Mouse (Mus musculus): ENCODE data around the gene Gpcpd1. TPM values are rescaled to one million over a fixed set of nuclear protein-coding genes. Genes with fewer than 3 reads are reported as not detected.
"Not testable (repeated sequence)": the region's sequence is repeated elsewhere in the genome, so short reads cannot be mapped to it uniquely, and the experiment has no call there.

The Gpcpd1 gene
- polyA plus RNA-seq, 1 experiment from 2014 or later = 68.4 TPM

DNA sequence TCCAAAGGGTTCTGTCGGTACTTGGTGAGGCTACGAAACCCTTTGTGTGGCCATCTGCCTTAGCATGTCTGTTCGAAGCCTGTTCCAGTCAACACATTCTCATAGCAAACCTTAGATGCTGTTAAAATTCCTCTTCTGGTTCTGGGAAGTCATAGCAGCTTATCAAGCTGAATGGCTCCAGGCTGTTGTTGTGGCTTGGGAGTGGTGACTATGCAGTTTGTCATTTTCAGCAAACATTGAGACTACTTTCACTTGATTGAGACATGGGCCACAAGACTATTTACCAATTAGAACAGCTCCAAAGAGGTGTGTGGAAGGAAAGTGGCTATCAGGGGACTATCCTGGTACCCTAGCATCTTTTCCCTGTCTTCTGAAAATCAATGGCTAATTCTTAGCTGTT lies 4.6 kb upstream of the Gpcpd1 start:
- no peaks in the 10 kb centered on the region for H3K36me3 ChIP-seq (ENCODE audit: control insufficient read depth, insufficient read depth, low read length)
- no peak overlapping the region for H3K4me2 ChIP-seq (ENCODE audit: low read length)
- H3K9me3 ChIP-seq (ENCODE audit: control insufficient read depth, low read length) = no peaks in the 10 kb centered on the region
- no peak overlapping the region for H3K4me3 ChIP-seq (ENCODE audit: low read length)
- ATAC-seq = no peak
- no peaks in the 10 kb centered on the region for H3K27me3 ChIP-seq (replicated peaks; ENCODE audit: control insufficient read depth, insufficient read depth, low read length)
- no peak overlapping the region for H3K27ac ChIP-seq (ENCODE audit: low read depth, low read length)
- 89% methylated on average over 3 of the region's 3 CpGs for WGBS
- H3K9ac ChIP-seq (ENCODE audit: low read depth, low read length) = no peak overlapping the region
- H3K4me1 ChIP-seq (ENCODE audit: control insufficient read depth, insufficient read depth, low read depth, low read length) = no peaks in the 10 kb centered on the region

DNA sequence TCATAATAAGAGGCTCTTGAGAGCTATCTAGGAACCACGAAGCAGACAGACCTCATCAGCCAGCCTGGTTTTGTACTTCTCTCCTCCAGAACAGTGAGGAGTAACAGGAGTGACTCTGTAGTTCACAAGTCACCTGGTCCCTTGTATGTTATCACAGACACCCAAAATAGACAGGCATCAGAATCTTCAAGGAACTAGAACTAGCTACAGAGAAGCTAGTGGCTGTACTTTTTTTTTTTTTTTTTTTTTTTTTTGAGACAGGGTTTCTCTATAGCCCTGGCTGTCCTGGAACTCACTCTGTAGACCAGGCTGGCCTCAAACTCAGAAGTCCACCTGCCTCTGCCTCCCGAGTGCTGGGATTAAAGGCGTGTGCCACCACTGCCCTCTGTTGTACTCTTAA lies 4.0 kb upstream of the Gpcpd1 start:
- 88% methylated on average over 3 of the region's 3 CpGs for WGBS
- not testable (repeated sequence) for H3K4me3 ChIP-seq (ENCODE audit: low read length); ATAC-seq; H3K4me1 ChIP-seq (ENCODE audit: control insufficient read depth, insufficient read depth, low read depth, low read length); H3K4me2 ChIP-seq (ENCODE audit: low read length); H3K36me3 ChIP-seq (ENCODE audit: control insufficient read depth, insufficient read depth, low read length); H3K27ac ChIP-seq (ENCODE audit: low read depth, low read length); H3K27me3 ChIP-seq (replicated peaks; ENCODE audit: control insufficient read depth, insufficient read depth, low read length); H3K9me3 ChIP-seq (ENCODE audit: control insufficient read depth, low read length); H3K9ac ChIP-seq (ENCODE audit: low read depth, low read length)

DNA sequence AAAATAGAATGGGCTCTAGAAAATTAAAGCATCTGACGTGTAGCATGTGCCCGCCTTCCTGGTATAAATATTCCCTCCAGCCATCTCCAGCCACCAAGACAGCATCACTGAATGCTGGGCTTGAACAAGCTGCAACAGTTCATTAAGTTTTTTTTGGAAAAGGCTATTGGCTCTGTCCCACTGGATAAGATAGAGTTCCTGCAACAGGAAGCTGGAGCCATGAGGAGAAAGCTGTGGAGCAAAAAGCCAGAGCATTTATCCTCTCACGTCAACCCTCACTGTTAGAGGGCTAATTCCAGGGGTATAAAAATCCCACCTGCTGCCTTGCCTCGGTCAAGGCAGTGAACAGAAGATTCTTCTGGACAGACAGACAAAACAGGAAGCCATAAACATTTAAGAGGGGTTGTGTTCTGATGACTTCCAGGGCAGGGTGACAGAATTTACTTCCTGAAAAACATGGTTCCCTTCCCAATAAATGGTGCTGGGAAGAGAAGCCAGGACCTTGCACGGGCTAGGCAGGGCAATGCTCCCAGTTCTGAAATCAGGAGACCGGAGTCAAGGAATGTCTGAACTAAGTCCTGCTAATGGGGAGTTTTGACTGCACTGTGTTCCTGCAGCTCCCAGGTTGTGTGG lies 2.5 kb upstream of the Gpcpd1 start:
- H3K4me3 ChIP-seq (ENCODE audit: low read length) = no peak overlapping the region
- 80% methylated on average over 6 of the region's 6 CpGs for WGBS
- ATAC-seq = no peak
- no peaks in the 10 kb centered on the region for H3K9me3 ChIP-seq (ENCODE audit: control insufficient read depth, low read length)
- H3K27ac ChIP-seq (ENCODE audit: low read depth, low read length) = no peak overlapping the region
- no peaks in the 10 kb centered on the region for H3K36me3 ChIP-seq (ENCODE audit: control insufficient read depth, insufficient read depth, low read length)
- H3K4me1 ChIP-seq (ENCODE audit: control insufficient read depth, insufficient read depth, low read depth, low read length) = no peaks in the 10 kb centered on the region
- H3K4me2 ChIP-seq (ENCODE audit: low read length) = no peak overlapping the region
- no peaks in the 10 kb centered on the region for H3K27me3 ChIP-seq (replicated peaks; ENCODE audit: control insufficient read depth, insufficient read depth, low read length)
- no peak overlapping the region for H3K9ac ChIP-seq (ENCODE audit: low read depth, low read length)

DNA sequence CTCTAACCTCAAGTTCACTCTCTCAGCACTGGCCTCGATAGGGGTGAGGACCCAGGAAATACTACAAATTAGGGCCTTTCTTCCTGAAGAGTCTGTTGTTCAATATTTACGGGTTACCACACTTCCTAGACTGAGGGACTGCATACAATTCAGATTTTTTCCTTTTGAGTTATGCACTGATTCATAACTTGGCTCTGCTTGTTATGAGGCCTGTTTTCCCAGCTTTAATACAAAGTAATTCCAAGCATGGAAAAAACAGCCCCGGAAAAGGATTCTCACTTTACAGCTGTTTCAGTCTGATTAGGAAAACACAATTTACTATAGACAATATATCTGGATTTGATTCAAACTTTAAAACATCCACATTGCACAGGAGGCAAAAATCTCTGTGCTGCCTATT lies 1.5 kb downstream of the Gpcpd1 start:
- Histone ChIP-seq H3K9me3 (ENCODE audit: control insufficient read depth, low read length) (no peaks in the 10 kb centered on the region), H3K36me3 (ENCODE audit: control insufficient read depth, insufficient read depth, low read length) (no peaks in the 10 kb centered on the region), H3K27ac (ENCODE audit: low read depth, low read length) (no peak overlapping the region), H3K4me1 (ENCODE audit: control insufficient read depth, insufficient read depth, low read depth, low read length) (peaks cover 11% of the 10 kb centered on the region), H3K27me3 (replicated peaks; ENCODE audit: control insufficient read depth, insufficient read depth, low read length) (no peaks in the 10 kb centered on the region), H3K4me3 (ENCODE audit: low read length) (no peak overlapping the region), H3K4me2 (ENCODE audit: low read length) (no peak overlapping the region), H3K9ac (ENCODE audit: low read depth, low read length) (no peak overlapping the region)
- no peak for ATAC-seq
- WGBS = 78% methylated on average over 3 of the region's 3 CpGs

DNA sequence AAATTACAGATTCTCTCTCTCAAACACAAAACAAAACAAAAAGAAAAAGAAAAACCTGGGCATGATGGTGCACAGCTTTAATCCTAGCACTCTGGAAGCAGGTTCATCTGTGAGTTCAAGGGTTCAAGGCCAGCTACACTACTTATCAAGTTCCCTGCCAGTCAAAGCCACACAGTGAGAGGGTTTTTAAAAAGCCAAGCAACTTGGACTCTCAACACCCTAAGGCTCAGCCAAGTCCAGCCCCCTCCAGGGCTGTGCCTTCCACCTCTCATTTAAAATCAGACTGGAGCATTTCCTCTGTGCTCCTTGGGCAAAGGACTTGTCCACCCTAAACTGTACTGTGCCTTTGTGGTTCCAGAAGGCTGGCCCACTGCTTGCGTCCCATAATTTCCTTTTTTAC lies 3.3 kb downstream of the Gpcpd1 start:
- Histone ChIP-seq H3K4me2 (ENCODE audit: low read length) (no peak overlapping the region), H3K9ac (ENCODE audit: low read depth, low read length) (no peak overlapping the region), H3K27ac (ENCODE audit: low read depth, low read length) (no peak overlapping the region), H3K9me3 (ENCODE audit: control insufficient read depth, low read length) (no peaks in the 10 kb centered on the region), H3K4me1 (ENCODE audit: control insufficient read depth, insufficient read depth, low read depth, low read length) (peaks cover 11% of the 10 kb centered on the region), H3K27me3 (replicated peaks; ENCODE audit: control insufficient read depth, insufficient read depth, low read length) (no peaks in the 10 kb centered on the region), H3K4me3 (ENCODE audit: low read length) (no peak overlapping the region), H3K36me3 (ENCODE audit: control insufficient read depth, insufficient read depth, low read length) (no peaks in the 10 kb centered on the region)
- 85% methylated on average over 1 of the region's 1 CpGs for WGBS
- no peak for ATAC-seq

DNA sequence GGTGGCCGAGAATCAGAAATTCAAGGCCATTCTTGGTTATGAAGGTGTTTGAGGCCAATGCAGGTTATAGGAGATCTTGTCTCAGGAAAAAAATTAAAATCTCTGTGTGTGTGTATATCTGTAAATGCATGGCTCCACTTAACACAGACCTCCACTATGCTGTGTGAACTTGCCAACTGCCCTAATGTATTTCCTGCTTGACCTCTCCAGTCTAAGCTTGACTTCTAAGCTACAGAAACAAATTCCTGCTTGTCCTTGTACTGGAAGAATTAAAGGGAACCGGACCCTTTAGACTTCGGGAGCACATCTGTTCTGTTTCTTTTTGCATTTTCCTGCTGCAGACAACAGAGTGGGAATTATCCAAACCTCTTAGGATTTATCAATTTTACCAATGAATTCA lies 4.4 kb downstream of the Gpcpd1 start:
- 66% methylated on average over 3 of the region's 3 CpGs for WGBS

DNA sequence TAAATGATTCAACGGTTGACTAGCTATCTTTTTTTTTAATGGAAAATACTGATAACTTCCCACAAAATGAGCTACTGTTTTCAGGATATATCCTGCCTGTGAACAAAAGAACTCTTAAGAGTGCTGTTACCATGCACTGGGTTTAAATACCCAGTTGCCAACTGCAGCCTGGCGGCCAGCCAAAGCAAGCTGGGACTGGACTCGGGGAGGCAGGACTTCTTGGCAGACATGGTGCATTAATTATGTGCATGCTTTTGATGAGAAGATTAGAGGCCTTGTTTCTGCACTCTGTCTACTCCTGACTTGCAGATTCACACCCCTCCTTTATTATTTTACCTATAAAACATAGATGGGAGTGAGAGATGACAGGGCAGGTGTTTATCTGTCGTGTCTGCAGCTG lies 5.3 kb downstream of the Gpcpd1 start:
- Histone ChIP-seq H3K9me3 (ENCODE audit: control insufficient read depth, low read length) (no peaks in the 10 kb centered on the region), H3K4me2 (ENCODE audit: low read length) (no peak overlapping the region), H3K4me3 (ENCODE audit: low read length) (no peak overlapping the region), H3K9ac (ENCODE audit: low read depth, low read length) (no peak overlapping the region), H3K27ac (ENCODE audit: low read depth, low read length) (peak overlapping the region; percentile 70), H3K4me1 (ENCODE audit: control insufficient read depth, insufficient read depth, low read depth, low read length) (peaks cover 11% of the 10 kb centered on the region), H3K27me3 (replicated peaks; ENCODE audit: control insufficient read depth, insufficient read depth, low read length) (no peaks in the 10 kb centered on the region), H3K36me3 (ENCODE audit: control insufficient read depth, insufficient read depth, low read length) (no peaks in the 10 kb centered on the region)
- 31% methylated on average over 4 of the region's 4 CpGs for WGBS
- peak; percentile 34 for ATAC-seq

More for the DNA sequence above, 4.4 kb downstream of the Gpcpd1 start:
- H3K4me2 ChIP-seq (ENCODE audit: low read length) = no peak overlapping the region
- peaks cover 11% of the 10 kb centered on the region for H3K4me1 ChIP-seq (ENCODE audit: control insufficient read depth, insufficient read depth, low read depth, low read length)
- no peak overlapping the region for H3K27ac ChIP-seq (ENCODE audit: low read depth, low read length)
- H3K9ac ChIP-seq (ENCODE audit: low read depth, low read length) = no peak overlapping the region
- no peaks in the 10 kb centered on the region for H3K9me3 ChIP-seq (ENCODE audit: control insufficient read depth, low read length)
- no peaks in the 10 kb centered on the region for H3K36me3 ChIP-seq (ENCODE audit: control insufficient read depth, insufficient read depth, low read length)
- no peak for ATAC-seq
- H3K4me3 ChIP-seq (ENCODE audit: low read length) = no peak overlapping the region
- H3K27me3 ChIP-seq (replicated peaks; ENCODE audit: control insufficient read depth, insufficient read depth, low read length) = no peaks in the 10 kb centered on the region

DNA sequence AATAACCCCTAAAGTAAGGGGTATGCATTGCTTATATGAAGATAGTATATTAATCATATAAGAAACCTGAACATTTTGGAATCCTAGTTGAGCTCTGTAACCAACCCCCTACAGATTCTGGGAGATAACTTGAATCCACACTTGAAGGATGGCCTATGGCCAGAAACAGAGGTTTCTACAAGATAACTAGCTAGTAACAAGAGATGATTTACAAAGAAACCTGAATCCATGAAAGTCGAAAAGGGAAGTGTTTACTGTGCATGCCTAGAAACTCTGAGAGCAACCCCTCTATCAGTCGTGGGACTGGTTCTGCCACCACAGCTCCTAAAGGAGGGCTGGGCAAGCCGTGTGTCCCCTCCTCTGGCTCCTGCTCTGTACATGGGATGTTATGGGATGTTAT lies 7.8 kb downstream of the Gpcpd1 start:
- no peak overlapping the region for H3K9ac ChIP-seq (ENCODE audit: low read depth, low read length)
- H3K9me3 ChIP-seq (ENCODE audit: control insufficient read depth, low read length) = no peaks in the 10 kb centered on the region
- 92% methylated on average over 3 of the region's 3 CpGs for WGBS
- no peak overlapping the region for H3K27ac ChIP-seq (ENCODE audit: low read depth, low read length)
- ATAC-seq = no peak
- no peak overlapping the region for H3K4me2 ChIP-seq (ENCODE audit: low read length)
- no peaks in the 10 kb centered on the region for H3K36me3 ChIP-seq (ENCODE audit: control insufficient read depth, insufficient read depth, low read length)
- H3K4me3 ChIP-seq (ENCODE audit: low read length) = no peak overlapping the region
- peaks cover 28% of the 10 kb centered on the region for H3K4me1 ChIP-seq (ENCODE audit: control insufficient read depth, insufficient read depth, low read depth, low read length)
- H3K27me3 ChIP-seq (replicated peaks; ENCODE audit: control insufficient read depth, insufficient read depth, low read length) = no peaks in the 10 kb centered on the region

DNA sequence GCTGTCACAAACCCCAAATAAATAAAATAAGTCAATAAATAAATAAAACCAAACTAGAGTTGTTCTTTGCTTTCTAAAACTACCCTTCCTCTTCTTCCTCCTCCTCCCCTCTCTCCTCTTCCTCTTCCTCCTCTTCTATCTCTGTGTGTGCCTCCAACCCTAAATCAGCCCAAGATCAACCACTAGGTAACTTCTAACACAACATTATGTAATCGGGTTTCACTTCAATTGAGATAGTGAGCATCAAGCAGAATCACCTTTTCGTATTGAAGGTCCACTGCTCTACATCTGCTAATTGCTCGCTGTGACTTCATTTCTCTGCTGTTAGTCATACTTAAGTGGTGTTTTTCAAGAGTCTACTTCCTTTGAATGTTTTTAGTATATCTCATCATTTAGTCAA lies 8.8 kb downstream of the Gpcpd1 start:
- no peak overlapping the region; the same call in 1 of the 2 replicates for H3K4me2 ChIP-seq (ENCODE audit: low read length)
- 97% methylated on average over 3 of the region's 3 CpGs for WGBS

DNA sequence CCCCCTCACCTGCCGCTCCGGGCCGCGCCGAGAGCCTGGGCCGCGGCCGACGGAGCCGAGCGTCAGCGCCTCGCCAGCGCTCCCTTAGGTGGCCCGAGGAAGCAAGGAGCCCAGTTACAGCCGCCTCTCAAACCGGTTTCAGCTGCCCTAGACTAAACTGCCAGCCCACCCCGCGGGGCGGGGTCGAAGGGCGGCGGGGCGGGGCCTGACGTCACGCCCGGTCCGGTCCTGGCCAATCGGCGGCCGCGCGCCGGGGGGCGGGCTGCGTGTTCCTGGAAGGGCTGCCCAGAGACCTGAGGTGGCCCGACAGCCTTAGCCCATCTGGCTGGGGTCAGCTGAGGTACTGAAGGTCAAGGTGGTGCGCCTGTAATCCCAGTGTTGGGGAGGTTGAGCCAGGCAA lies 9.5 kb downstream of the Gpcpd1 start:
- Histone ChIP-seq H3K4me1 (ENCODE audit: control insufficient read depth, insufficient read depth, low read depth, low read length) (peaks cover 25% of the 10 kb centered on the region), H3K4me2 (ENCODE audit: low read length) (peak overlapping the region; percentile 67), H3K36me3 (ENCODE audit: control insufficient read depth, insufficient read depth, low read length) (no peaks in the 10 kb centered on the region), H3K27ac (ENCODE audit: low read depth, low read length) (peak overlapping the region; percentile 96), H3K4me3 (ENCODE audit: low read length) (peak overlapping the region; percentile 58), H3K27me3 (replicated peaks; ENCODE audit: control insufficient read depth, insufficient read depth, low read length) (no peaks in the 10 kb centered on the region), H3K9ac (ENCODE audit: low read depth, low read length) (peak overlapping the region; percentile 81), H3K9me3 (ENCODE audit: control insufficient read depth, low read length) (no peaks in the 10 kb centered on the region)
- ATAC-seq = peak; percentile 97
- WGBS = 2% methylated on average over 24 of the region's 38 CpGs

More for the DNA sequence above, 8.8 kb downstream of the Gpcpd1 start:
- Histone ChIP-seq H3K27me3 (replicated peaks; ENCODE audit: control insufficient read depth, insufficient read depth, low read length) (no peaks in the 10 kb centered on the region), H3K4me3 (ENCODE audit: low read length) (no peak overlapping the region), H3K9me3 (ENCODE audit: control insufficient read depth, low read length) (no peaks in the 10 kb centered on the region), H3K27ac (ENCODE audit: low read depth, low read length) (no peak overlapping the region), H3K4me1 (ENCODE audit: control insufficient read depth, insufficient read depth, low read depth, low read length) (peaks cover 25% of the 10 kb centered on the region), H3K36me3 (ENCODE audit: control insufficient read depth, insufficient read depth, low read length) (no peaks in the 10 kb centered on the region), H3K9ac (ENCODE audit: low read depth, low read length) (no peak overlapping the region)
- ATAC-seq = no peak

All from hindbrain, embryonic 16.5 days (tissue).